Mouse (Mus musculus) heart, embryonic 14.5 days (tissue): ENCODE measurements at regions not wholly inside any gene's neighbourhood (a gene's known extent, or its start where the extent isn't known, plus 50 kb on each side); places are given as distances from the start of the nearest gene placed in this dataset.

Experiments used
- ATAC-seq: fragments of 200-750 bp; cut with Nextera tagmentation; 2 replicates; pipeline ENCODE4 v1.8.0; 2017; ENCODE audit warnings: low read depth, moderate TSS enrichment; ENCODE audit not compliant: insufficient number of reproducible peaks, insufficient read depth, low FRiP score
- H3K27ac ChIP-seq, 2 experiments: fragments of 200-500 bp in 1 of 2; fragments of 300-500 bp in 1 of 2; sonication (generic) in 1 of 2; replicated peaks in 1 of 2; 2 replicates each; pipeline ENCODE4 v1.5.1; 2012 to 2014; ENCODE audit warnings: low read depth in 2 of 2, low read length in 2 of 2, control low read depth in 1 of 2, mild to moderate bottlenecking in 1 of 2, mixed read lengths in 1 of 2; ENCODE audit not compliant: control insufficient read depth in 1 of 2, insufficient read depth in 1 of 2
- H3K27me3 ChIP-seq: fragments of 300-500 bp; sonication (generic); 2 replicates; pipeline ENCODE4 v1.6.1; 2014; ENCODE audit warnings: mild to moderate bottlenecking, low read length, control low read depth; ENCODE audit not compliant: control insufficient read depth, insufficient read depth
- H3K36me3 ChIP-seq: fragments of 300-500 bp; sonication (generic); 2 replicates; pipeline ENCODE4 v1.6.1; 2014; ENCODE audit warnings: mild to moderate bottlenecking, control low read depth, low read length, mixed read lengths; ENCODE audit not compliant: control insufficient read depth, insufficient read depth
- H3K4me1 ChIP-seq, 2 experiments: fragments of 200-500 bp in 1 of 2; fragments of 300-500 bp in 1 of 2; sonication (generic) in 1 of 2; 2 replicates each; pipeline ENCODE4 v1.6.1; 2012 to 2014; ENCODE audit warnings: low read length in 2 of 2, control low read depth in 1 of 2, mixed read lengths in 1 of 2; ENCODE audit not compliant: control insufficient read depth in 2 of 2, insufficient read depth in 2 of 2
- H3K4me2 ChIP-seq: fragments of 300-500 bp; sonication (generic); 2 replicates; pipeline ENCODE4 v1.6.1; 2014; ENCODE audit warnings: mild to moderate bottlenecking, low read length
- H3K4me3 ChIP-seq, 2 experiments: fragments of 200-500 bp in 1 of 2; fragments of 300-500 bp in 1 of 2; sonication (generic) in 1 of 2; 2 replicates each; pipeline ENCODE4 v1.5.1; 2012 to 2014; ENCODE audit warnings: low read length in 2 of 2, mild to moderate bottlenecking in 2 of 2, control low read depth in 1 of 2, low read depth in 1 of 2, moderate library complexity in 1 of 2; ENCODE audit not compliant: control insufficient read depth in 1 of 2, insufficient read depth in 1 of 2
- H3K9ac ChIP-seq: fragments of 300-500 bp; sonication (generic); 2 replicates; pipeline ENCODE4 v1.6.1; 2014; ENCODE audit warnings: mild to moderate bottlenecking, low read length
- H3K9me3 ChIP-seq: fragments of 300-500 bp; sonication (generic); 2 replicates; pipeline ENCODE4 v1.6.1; 2016; ENCODE audit warnings: low read length, control low read depth; ENCODE audit not compliant: control insufficient read depth
- WGBS: fragments of 180-500 bp; shearing (Covaris S2); extraction: QIAGEN DNeasy Blood & Tissue Kit; methylation state at CpG from one replicate; pipeline ENCODE4 v1.1.7; 2014; 5-methylcytosine and 5-hydroxymethylcytosine counted together

GRCm38 (mm10) chr9:23037513-23037914 is 185.4 kb upstream of the Bmper start:
- 81% methylated on average over 9 of the region's 9 CpGs for WGBS
- no peak for ATAC-seq
- Histone ChIP-seq H3K4me2 (no peak overlapping the region), H3K36me3 (no peaks in the 10 kb centered on the region), H3K27me3 (no peaks in the 10 kb centered on the region), H3K9ac (no peak overlapping the region), H3K4me3 (no peak overlapping the region), H3K4me1 (peaks cover 19 to 23% of the 10 kb centered on the region in 2 experiments), H3K27ac (no peak overlapping the region), H3K9me3 (no peaks in the 10 kb centered on the region)

- Histone ChIP-seq H3K4me1 (peaks cover 19 to 23% of the 10 kb centered on the region in 2 experiments), H3K4me2 (no peak overlapping the region), H3K27me3 (no peaks in the 10 kb centered on the region), H3K36me3 (no peaks in the 10 kb centered on the region), H3K4me3 (no peak overlapping the region), H3K27ac (no peak overlapping the region), H3K9me3 (no peaks in the 10 kb centered on the region), H3K9ac (no peak overlapping the region)
- WGBS, result 79% methylated on average over 6 of the region's 6 CpGs
- ATAC-seq, result no peak
These were observed 183.3 kb upstream of the Bmper start for GRCm38 (mm10) chr9:23039588-23039987.

GRCm38 (mm10) chr9:23041025-23041424 is 181.9 kb upstream of the Bmper start:
- no peak overlapping the region for H3K4me3 ChIP-seq
- H3K9me3 ChIP-seq, result no peaks in the 10 kb centered on the region
- no peak overlapping the region for H3K27ac ChIP-seq
- H3K4me1 ChIP-seq, result peaks cover 12 to 16% of the 10 kb centered on the region in 2 experiments
- H3K9ac ChIP-seq, result no peak overlapping the region
- 39% methylated on average over 5 of the region's 5 CpGs for WGBS
- ATAC-seq, result no peak
- H3K36me3 ChIP-seq, result no peaks in the 10 kb centered on the region
- H3K4me2 ChIP-seq, result no peak overlapping the region
- H3K27me3 ChIP-seq, result no peaks in the 10 kb centered on the region

- Histone ChIP-seq H3K27ac (no peak overlapping the region), H3K4me1 (peaks cover 9 to 10% of the 10 kb centered on the region in 2 experiments), H3K4me3 (no peak overlapping the region), H3K9me3 (no peaks in the 10 kb centered on the region), H3K36me3 (no peaks in the 10 kb centered on the region), H3K4me2 (no peak overlapping the region), H3K27me3 (no peaks in the 10 kb centered on the region), H3K9ac (no peak overlapping the region)
- WGBS, result 43% methylated on average over 22 of the region's 22 CpGs
- no peak for ATAC-seq
These were observed 181.1 kb upstream of the Bmper start for GRCm38 (mm10) chr9:23041537-23042472.

- Histone ChIP-seq H3K27ac (no peak overlapping the region), H3K4me2 (no peak overlapping the region), H3K36me3 (no peaks in the 10 kb centered on the region), H3K9ac (no peak overlapping the region), H3K4me3 (no peak overlapping the region), H3K9me3 (no peaks in the 10 kb centered on the region), H3K4me1 (peaks cover 9 to 10% of the 10 kb centered on the region in 2 experiments), H3K27me3 (no peaks in the 10 kb centered on the region)
- WGBS, result 27% methylated on average over 4 of the region's 4 CpGs
- no peak for ATAC-seq
These were observed 179.9 kb upstream of the Bmper start for GRCm38 (mm10) chr9:23043006-23043405.

GRCm38 (mm10) chr9:23045486-23045885 is 177.4 kb upstream of the Bmper start:
- 21% methylated on average over 2 of the region's 2 CpGs for WGBS
- no peak overlapping the region for H3K4me3 ChIP-seq
- H3K9me3 ChIP-seq, result no peaks in the 10 kb centered on the region
- no peak overlapping the region for H3K4me2 ChIP-seq
- no peak for ATAC-seq
- H3K27ac ChIP-seq, result no peak overlapping the region
- no peaks in the 10 kb centered on the region for H3K36me3 ChIP-seq
- H3K4me1 ChIP-seq, result peaks cover 9 to 10% of the 10 kb centered on the region in 2 experiments
- H3K27me3 ChIP-seq, result no peaks in the 10 kb centered on the region
- H3K9ac ChIP-seq, result no peak overlapping the region

GRCm38 (mm10) chr9:23050751-23051150 is 172.1 kb upstream of the Bmper start:
- Histone ChIP-seq H3K36me3 (no peaks in the 10 kb centered on the region), H3K4me2 (no peak overlapping the region), H3K4me3 (no peak overlapping the region), H3K27ac (peak overlapping the region in 1 of 2 experiments; percentile 19; a peak in 1 of 4 replicates), H3K9ac (no peak overlapping the region), H3K9me3 (no peaks in the 10 kb centered on the region), H3K27me3 (no peaks in the 10 kb centered on the region), H3K4me1 (no peaks in the 10 kb centered on the region)
- no peak for ATAC-seq
- 59% methylated on average over 2 of the region's 2 CpGs for WGBS
